Mouse (Mus musculus): Measurements from ENCODE around the gene Gm42906. TPM values are rescaled to one million over a fixed set of nuclear protein-coding genes. Genes with fewer than 3 reads are reported as not detected.
A peak's percentile ranks its signal among the peaks of the same experiment; 100 is the strongest.

Gene Gm42906
- polyA plus RNA-seq, 1 experiment = not detected

DNA sequence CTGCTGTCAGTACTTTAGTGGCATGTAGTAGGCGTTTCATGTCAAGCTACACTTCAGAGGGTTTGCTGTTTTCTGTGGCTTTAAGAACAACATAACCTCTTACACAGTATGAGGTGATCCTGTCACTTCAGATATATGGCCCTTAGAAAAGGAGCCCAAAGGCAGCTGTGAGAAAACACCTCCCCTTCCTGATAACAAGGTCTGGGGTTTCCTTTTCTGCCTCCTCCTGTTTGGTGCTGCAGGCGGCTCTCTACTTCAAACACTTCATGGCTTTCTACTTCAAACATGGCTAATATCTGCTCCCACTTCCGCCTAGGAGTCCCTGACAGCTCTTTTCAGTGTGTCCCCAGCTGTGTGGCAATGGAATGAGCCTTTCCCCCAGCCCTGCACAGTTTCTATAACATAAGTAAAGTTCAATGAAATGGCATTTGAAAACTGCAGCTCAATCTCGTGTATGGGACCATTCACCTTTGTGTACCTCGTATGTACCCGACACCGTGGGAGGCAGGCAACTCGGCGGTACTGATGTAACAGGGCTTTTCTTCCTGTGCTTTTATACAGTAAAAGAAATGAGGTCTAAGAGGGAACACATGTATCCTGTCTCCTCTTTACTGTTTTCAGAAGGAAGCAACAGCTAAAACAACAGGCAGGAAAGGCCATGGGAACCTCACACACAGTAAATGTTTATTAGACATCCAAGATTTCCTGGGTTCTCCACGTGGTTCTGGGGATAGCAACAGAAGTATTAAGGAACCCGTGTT is 180.7 kb downstream of the Gm42906 start:
- TF ChIP-seq CTCF (IDR thresholded peaks at IDR 0.05; ENCODE audit: low read depth, low read length) = no peak
- no peak for TF ChIP-seq EP300 (IDR thresholded peaks at IDR 0.05; ENCODE audit: insufficient read depth, low read depth, low read length)
- no peak overlapping the region for H3K9ac ChIP-seq (ENCODE audit: low read depth, poor library complexity, severe bottlenecking)
- H3K27ac ChIP-seq (ENCODE audit: insufficient read depth, low read length) = no peak overlapping the region
- no peaks in the 10 kb centered on the region for H3K36me3 ChIP-seq (ENCODE audit: control insufficient read depth, insufficient read depth, low read length, poor library complexity, severe bottlenecking)
- no peak overlapping the region for H3K4me3 ChIP-seq (ENCODE audit: low read depth, low read length)
- no peaks in the 10 kb centered on the region for H3K9me3 ChIP-seq (replicated peaks; ENCODE audit: control insufficient read depth, insufficient read depth, low read length, poor library complexity, severe bottlenecking)
- no peaks in the 10 kb centered on the region for H3K27me3 ChIP-seq (ENCODE audit: control insufficient read depth, insufficient read depth, low read length, poor library complexity, severe bottlenecking)
- no peaks in the 10 kb centered on the region for H3K4me1 ChIP-seq (ENCODE audit: control insufficient read depth, insufficient read depth, low read length)

DNA sequence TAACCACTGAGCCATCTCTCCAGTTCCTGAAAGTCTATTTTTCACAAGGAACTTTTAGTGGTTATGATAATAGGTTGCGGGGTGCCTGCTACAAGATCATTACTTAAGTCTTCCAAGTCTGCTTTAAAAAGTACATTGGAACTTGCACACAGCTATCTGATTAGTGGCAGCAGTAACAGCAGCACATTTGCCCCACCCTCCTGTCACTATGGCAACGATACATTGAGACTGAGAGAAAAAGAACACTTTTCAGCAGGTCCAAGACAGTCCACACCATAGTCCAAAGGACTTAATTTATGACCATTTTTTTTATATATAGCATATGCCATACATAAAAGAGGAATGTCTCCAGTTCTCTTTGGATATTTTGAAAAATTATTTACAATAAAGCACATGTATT is 181.7 kb downstream of the Gm42906 start:
- no peak overlapping the region for H3K9ac ChIP-seq (ENCODE audit: low read depth, poor library complexity, severe bottlenecking)
- H3K4me1 ChIP-seq (ENCODE audit: control insufficient read depth, insufficient read depth, low read length) = no peaks in the 10 kb centered on the region
- H3K36me3 ChIP-seq (ENCODE audit: control insufficient read depth, insufficient read depth, low read length, poor library complexity, severe bottlenecking) = no peaks in the 10 kb centered on the region
- no peak overlapping the region for H3K27ac ChIP-seq (ENCODE audit: insufficient read depth, low read length)
- H3K4me3 ChIP-seq (ENCODE audit: low read depth, low read length) = no peak overlapping the region
- no peaks in the 10 kb centered on the region for H3K9me3 ChIP-seq (replicated peaks; ENCODE audit: control insufficient read depth, insufficient read depth, low read length, poor library complexity, severe bottlenecking)
- no peaks in the 10 kb centered on the region for H3K27me3 ChIP-seq (ENCODE audit: control insufficient read depth, insufficient read depth, low read length, poor library complexity, severe bottlenecking)
- TF ChIP-seq CTCF (IDR thresholded peaks at IDR 0.05; ENCODE audit: low read depth, low read length) (no peak), POLR2A (IDR thresholded peaks at IDR 0.05; ENCODE audit: insufficient read depth, low read length) (no peak), EP300 (IDR thresholded peaks at IDR 0.05; ENCODE audit: insufficient read depth, low read depth, low read length) (no peak)

DNA sequence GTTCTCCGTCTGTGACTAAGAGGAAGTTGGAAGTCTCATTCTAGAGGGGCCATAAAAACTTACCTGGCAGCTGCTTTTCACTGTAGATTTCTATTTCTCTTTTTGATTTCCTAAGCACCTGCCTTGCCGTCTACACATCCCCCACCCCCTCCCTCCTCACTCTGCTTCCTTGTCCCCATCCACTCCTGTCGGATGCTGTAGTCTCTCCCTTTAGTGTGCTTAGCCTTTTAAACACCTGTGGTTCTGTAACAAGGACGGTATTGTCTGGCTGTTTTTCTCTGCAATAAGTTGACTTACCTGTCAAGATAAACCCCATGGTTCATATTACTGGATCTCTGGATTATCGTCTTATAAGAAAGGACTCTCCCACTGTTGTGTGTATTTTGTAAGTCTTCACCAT is 182.4 kb downstream of the Gm42906 start:
- Histone ChIP-seq H3K27me3 (ENCODE audit: control insufficient read depth, insufficient read depth, low read length, poor library complexity, severe bottlenecking) (no peaks in the 10 kb centered on the region), H3K9ac (ENCODE audit: low read depth, poor library complexity, severe bottlenecking) (no peak overlapping the region), H3K4me1 (ENCODE audit: control insufficient read depth, insufficient read depth, low read length) (no peaks in the 10 kb centered on the region), H3K9me3 (replicated peaks; ENCODE audit: control insufficient read depth, insufficient read depth, low read length, poor library complexity, severe bottlenecking) (no peaks in the 10 kb centered on the region), H3K36me3 (ENCODE audit: control insufficient read depth, insufficient read depth, low read length, poor library complexity, severe bottlenecking) (no peaks in the 10 kb centered on the region), H3K4me3 (ENCODE audit: low read depth, low read length) (no peak overlapping the region), H3K27ac (ENCODE audit: insufficient read depth, low read length) (no peak overlapping the region)
- no peak for TF ChIP-seq EP300 (IDR thresholded peaks at IDR 0.05; ENCODE audit: insufficient read depth, low read depth, low read length)
- TF ChIP-seq CTCF (IDR thresholded peaks at IDR 0.05; ENCODE audit: low read depth, low read length) = no peak
- no peak for TF ChIP-seq POLR2A (IDR thresholded peaks at IDR 0.05; ENCODE audit: insufficient read depth, low read length)

GRCm38 (mm10) chr5:151238730-151239129 is 189.2 kb downstream of the Gm42906 start:
- no peaks in the 10 kb centered on the region for H3K36me3 ChIP-seq (ENCODE audit: control insufficient read depth, insufficient read depth, low read length, poor library complexity, severe bottlenecking)
- H3K27me3 ChIP-seq (ENCODE audit: control insufficient read depth, insufficient read depth, low read length, poor library complexity, severe bottlenecking) = no peaks in the 10 kb centered on the region; the same call in 1 of the 2 replicates
- no peaks in the 10 kb centered on the region for H3K4me1 ChIP-seq (ENCODE audit: control insufficient read depth, insufficient read depth, low read length)
- H3K27ac ChIP-seq (ENCODE audit: insufficient read depth, low read length) = no peak overlapping the region
- no peak overlapping the region for H3K4me3 ChIP-seq (ENCODE audit: low read depth, low read length)
- no peaks in the 10 kb centered on the region for H3K9me3 ChIP-seq (replicated peaks; ENCODE audit: control insufficient read depth, insufficient read depth, low read length, poor library complexity, severe bottlenecking)
- no peak overlapping the region for H3K9ac ChIP-seq (ENCODE audit: low read depth, poor library complexity, severe bottlenecking)
- TF ChIP-seq POLR2A (IDR thresholded peaks at IDR 0.05; ENCODE audit: insufficient read depth, low read length) = no peak

GRCm38 (mm10) chr5:151236411-151236810 is 191.6 kb downstream of the Gm42906 start:
- H3K4me3 ChIP-seq (ENCODE audit: low read depth, low read length) = no peak overlapping the region
- H3K36me3 ChIP-seq (ENCODE audit: control insufficient read depth, insufficient read depth, low read length, poor library complexity, severe bottlenecking) = no peaks in the 10 kb centered on the region
- no peaks in the 10 kb centered on the region for H3K4me1 ChIP-seq (ENCODE audit: control insufficient read depth, insufficient read depth, low read length)
- H3K9me3 ChIP-seq (replicated peaks; ENCODE audit: control insufficient read depth, insufficient read depth, low read length, poor library complexity, severe bottlenecking) = no peaks in the 10 kb centered on the region
- H3K9ac ChIP-seq (ENCODE audit: low read depth, poor library complexity, severe bottlenecking) = no peak overlapping the region
- no peak for TF ChIP-seq EP300 (IDR thresholded peaks at IDR 0.05; ENCODE audit: insufficient read depth, low read depth, low read length)
- TF ChIP-seq CTCF (IDR thresholded peaks at IDR 0.05; ENCODE audit: low read depth, low read length) = no peak
- TF ChIP-seq POLR2A (IDR thresholded peaks at IDR 0.05; ENCODE audit: insufficient read depth, low read length) = no peak
- no peak overlapping the region for H3K27ac ChIP-seq (ENCODE audit: insufficient read depth, low read length)
- H3K27me3 ChIP-seq (ENCODE audit: control insufficient read depth, insufficient read depth, low read length, poor library complexity, severe bottlenecking) = no peaks in the 10 kb centered on the region; the same call in 1 of the 2 replicates

DNA sequence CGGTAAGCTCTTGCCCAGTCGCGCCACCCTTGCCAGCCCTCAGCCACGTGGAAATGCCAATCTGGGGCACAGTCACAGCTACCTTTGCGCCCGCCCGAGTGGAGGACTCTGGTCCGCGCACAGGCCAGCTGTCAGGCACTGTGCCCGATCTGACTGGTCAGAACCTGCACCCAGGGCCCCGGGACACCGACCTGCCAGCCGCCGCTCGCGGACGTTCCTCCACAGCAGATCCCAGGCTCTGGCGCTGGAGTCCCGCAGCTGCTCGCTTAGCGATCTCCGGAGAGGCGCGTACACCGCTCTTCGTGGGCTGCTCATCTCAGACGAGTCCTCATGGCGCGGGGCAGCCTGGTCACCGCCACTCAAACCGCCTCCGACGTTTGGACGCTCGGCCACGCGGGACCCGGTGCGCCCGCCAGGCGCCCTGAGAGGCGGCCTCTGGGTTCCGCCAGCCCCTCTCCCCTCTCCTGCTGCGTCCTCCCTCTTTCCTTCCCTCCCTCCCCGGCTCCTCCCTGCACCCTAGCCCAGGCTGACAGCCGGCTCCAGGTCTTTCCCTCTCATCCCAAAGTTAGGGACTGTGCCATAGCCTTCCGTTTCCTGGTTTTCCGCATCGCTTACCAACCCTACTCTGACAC is 194.4 kb downstream of the Gm42906 start, which contains the start of gene Stard13:
Stard13 (minus strand) TSS at position 437 of the 632 bp plus-strand sequence.
- Histone ChIP-seq H3K27ac (ENCODE audit: insufficient read depth, low read length) (no peak within 1 kb of the TSS), H3K4me3 (ENCODE audit: low read depth, low read length) (peak within 1 kb of the TSS; percentile 69), H3K9ac (ENCODE audit: low read depth, poor library complexity, severe bottlenecking) (peak within 1 kb of the TSS; percentile 58), H3K9me3 (replicated peaks; ENCODE audit: control insufficient read depth, insufficient read depth, low read length, poor library complexity, severe bottlenecking) (no peaks in the 10 kb centered on the region), H3K36me3 (ENCODE audit: control insufficient read depth, insufficient read depth, low read length, poor library complexity, severe bottlenecking) (no peaks in the 10 kb centered on the region), H3K4me1 (ENCODE audit: control insufficient read depth, insufficient read depth, low read length) (no peaks in the 10 kb centered on the region), H3K27me3 (ENCODE audit: control insufficient read depth, insufficient read depth, low read length, poor library complexity, severe bottlenecking) (peaks cover 2% of the 10 kb centered on the region; the same call in 1 of the 2 replicates)
- no peak for TF ChIP-seq POLR2A (IDR thresholded peaks at IDR 0.05; ENCODE audit: insufficient read depth, low read length)
- no peak for TF ChIP-seq CTCF (IDR thresholded peaks at IDR 0.05; ENCODE audit: low read depth, low read length)
- TF ChIP-seq EP300 (IDR thresholded peaks at IDR 0.05; ENCODE audit: insufficient read depth, low read depth, low read length) = no peak
